Mouse (Mus musculus) limb, embryonic 13.5 days (tissue): ENCODE results near the gene Slc17a6. TPM values are rescaled to one million over a fixed set of nuclear protein-coding genes. Genes with fewer than 3 reads are reported as not detected.

Experiments
- ATAC-seq: fragments of 200-750 bp; cut with Nextera tagmentation; 2 replicates; pipeline ENCODE4 v1.8.0; 2017; ENCODE audit warnings: low read depth, moderate number of reproducible peaks, moderate TSS enrichment; ENCODE audit not compliant: low FRiP score
- H3K27ac ChIP-seq: fragments of 300-500 bp; sonication (generic); 2 replicates; pipeline ENCODE4 v1.5.1; 2015; ENCODE audit warnings: inconsistent platforms, mild to moderate bottlenecking, moderate library complexity
- H3K27me3 ChIP-seq: fragments of 300-500 bp; sonication (generic); 2 replicates; pipeline ENCODE4 v1.6.1; 2015; ENCODE audit warnings: mild to moderate bottlenecking, inconsistent platforms
- H3K36me3 ChIP-seq: fragments of 300-500 bp; sonication (generic); 2 replicates; pipeline ENCODE4 v1.6.1; 2015; ENCODE audit warnings: inconsistent platforms, mild to moderate bottlenecking, moderate library complexity
- H3K4me1 ChIP-seq: fragments of 300-500 bp; sonication (generic); 2 replicates; pipeline ENCODE4 v1.6.1; 2015; ENCODE audit warnings: inconsistent platforms
- H3K4me2 ChIP-seq: fragments of 300-500 bp; sonication (generic); replicated peaks from 2 replicates; pipeline ENCODE4 v1.6.1; 2015; ENCODE audit warnings: inconsistent platforms, mild to moderate bottlenecking, moderate library complexity
- H3K4me3 ChIP-seq: fragments of 300-500 bp; sonication (generic); 2 replicates; pipeline ENCODE4 v1.5.1; 2015; ENCODE audit warnings: moderate library complexity, mild to moderate bottlenecking, inconsistent platforms
- H3K9ac ChIP-seq: fragments of 300-500 bp; sonication (generic); 2 replicates; pipeline ENCODE4 v1.6.1; 2015; ENCODE audit warnings: mild to moderate bottlenecking, inconsistent platforms
- H3K9me3 ChIP-seq: fragments of 300-500 bp; sonication (generic); 2 replicates; pipeline ENCODE4 v1.6.1; 2016; ENCODE audit warnings: inconsistent platforms
- WGBS: fragments of 180-500 bp; shearing (Covaris S2); methylation state at CpG from one replicate; pipeline ENCODE4 v1.1.7; 2015; 5-methylcytosine and 5-hydroxymethylcytosine counted together
- polyA plus RNA-seq: library from polyadenylated mRNA; unstranded; fragments of >200 nt; fragmentation: Nextera tagmentation; extraction: Ambion mirVana; gene quantifications from 2 replicates; pipeline ENCODE4 v1.2.1, GENCODE M21; 2015

Slc17a6 gene
- polyA plus RNA-seq, 1 experiment from 2014 or later, result 0.75 TPM

- no peak overlapping the region for H3K9ac ChIP-seq
- H3K27ac ChIP-seq, result no peak overlapping the region
- ATAC-seq, result no peak
- H3K36me3 ChIP-seq, result no peaks in the 10 kb centered on the region
- 4% methylated on average over 16 of the region's 16 CpGs for WGBS
- H3K4me3 ChIP-seq, result no peak overlapping the region
- peak overlapping the region; percentile 45; the same call in 1 of the 2 replicates for H3K4me2 ChIP-seq
- peaks cover 83% of the 10 kb centered on the region for H3K27me3 ChIP-seq
- peaks cover 14% of the 10 kb centered on the region for H3K4me1 ChIP-seq
- no peaks in the 10 kb centered on the region for H3K9me3 ChIP-seq
Measured at GRCm38 (mm10) chr7:51626451-51627000, 4.7 kb downstream of the Slc17a6 start.

- WGBS, result under 1% methylated on average over 26 of the region's 26 CpGs
- ATAC-seq, result peak; percentile 46; the same call in 1 of the 2 replicates
- H3K4me3 ChIP-seq, result peak overlapping the region; percentile 20; the same call in 1 of the 2 replicates
Measured at GRCm38 (mm10) chr7:51627001-51627631, 5.3 kb downstream of the Slc17a6 start.

GRCm38 (mm10) chr7:51627666-51628065, 5.9 kb downstream of the Slc17a6 start:
- Histone ChIP-seq H3K9me3 (no peaks in the 10 kb centered on the region), H3K27me3 (peaks cover 77% of the 10 kb centered on the region), H3K27ac (no peak overlapping the region), H3K4me2 (peak overlapping the region; percentile 45; the same call in 1 of the 2 replicates), H3K4me3 (no peak overlapping the region), H3K4me1 (peaks cover 7% of the 10 kb centered on the region), H3K9ac (no peak overlapping the region), H3K36me3 (no peaks in the 10 kb centered on the region)
- 2% methylated on average over 9 of the region's 9 CpGs for WGBS
- no peak for ATAC-seq

More at GRCm38 (mm10) chr7:51627001-51627631, 5.3 kb downstream of the Slc17a6 start:
- H3K36me3 ChIP-seq, result no peaks in the 10 kb centered on the region
- peaks cover 78% of the 10 kb centered on the region for H3K27me3 ChIP-seq
- H3K27ac ChIP-seq, result no peak overlapping the region
- H3K9ac ChIP-seq, result peak overlapping the region; percentile 31
- peaks cover 9% of the 10 kb centered on the region for H3K4me1 ChIP-seq
- H3K9me3 ChIP-seq, result no peaks in the 10 kb centered on the region
- H3K4me2 ChIP-seq, result peak overlapping the region; percentile 45

GRCm38 (mm10) chr7:51628349-51628748, 6.5 kb downstream of the Slc17a6 start:
- WGBS, result 3% methylated on average over 9 of the region's 9 CpGs
- no peak for ATAC-seq
- peaks cover 10% of the 10 kb centered on the region for H3K4me1 ChIP-seq
- H3K9ac ChIP-seq, result no peak overlapping the region
- H3K4me2 ChIP-seq, result no peak overlapping the region
- no peaks in the 10 kb centered on the region for H3K9me3 ChIP-seq
- H3K27ac ChIP-seq, result no peak overlapping the region
- no peaks in the 10 kb centered on the region for H3K36me3 ChIP-seq
- H3K4me3 ChIP-seq, result no peak overlapping the region
- peaks cover 80% of the 10 kb centered on the region for H3K27me3 ChIP-seq

GRCm38 (mm10) chr7:51629206-51629605, 7.4 kb downstream of the Slc17a6 start:
- Histone ChIP-seq H3K27me3 (peaks cover 74% of the 10 kb centered on the region), H3K4me1 (peaks cover 10% of the 10 kb centered on the region), H3K9ac (no peak overlapping the region), H3K36me3 (no peaks in the 10 kb centered on the region), H3K27ac (no peak overlapping the region), H3K4me2 (no peak overlapping the region), H3K4me3 (no peak overlapping the region), H3K9me3 (no peaks in the 10 kb centered on the region)
- WGBS, result 8% methylated on average over 3 of the region's 3 CpGs
- ATAC-seq, result no peak

GRCm38 (mm10) chr7:51631171-51631570, 9.4 kb downstream of the Slc17a6 start:
- ATAC-seq, result no peak
- Histone ChIP-seq H3K9me3 (no peaks in the 10 kb centered on the region), H3K4me3 (no peak overlapping the region), H3K27me3 (peaks cover 63% of the 10 kb centered on the region), H3K9ac (no peak overlapping the region), H3K36me3 (no peaks in the 10 kb centered on the region), H3K4me2 (no peak overlapping the region), H3K27ac (no peak overlapping the region), H3K4me1 (peaks cover 10% of the 10 kb centered on the region)
- WGBS, result 63% methylated on average over 3 of the region's 3 CpGs

- H3K27ac ChIP-seq, result no peak overlapping the region
- 9% methylated on average over 9 of the region's 9 CpGs for WGBS
- no peak overlapping the region for H3K4me3 ChIP-seq
- H3K9me3 ChIP-seq, result no peaks in the 10 kb centered on the region
- no peak overlapping the region for H3K4me2 ChIP-seq
- H3K27me3 ChIP-seq, result peaks cover 50% of the 10 kb centered on the region
- H3K4me1 ChIP-seq, result 0 out of 2 replicates have a peak, but pooled peaks cover 3% of the 10 kb centered on the region
- no peaks in the 10 kb centered on the region for H3K36me3 ChIP-seq
- H3K9ac ChIP-seq, result no peak overlapping the region
- no peak for ATAC-seq
Measured at GRCm38 (mm10) chr7:51632543-51633229, 10.9 kb downstream of the Slc17a6 start.

- Histone ChIP-seq H3K27ac (no peak overlapping the region), H3K9me3 (no peaks in the 10 kb centered on the region), H3K4me2 (no peak overlapping the region), H3K4me1 (0 out of 2 replicates have a peak, but pooled peaks cover 3% of the 10 kb centered on the region), H3K4me3 (no peak overlapping the region), H3K9ac (no peak overlapping the region), H3K36me3 (no peaks in the 10 kb centered on the region), H3K27me3 (peaks cover 46% of the 10 kb centered on the region)
- no peak for ATAC-seq
- WGBS, result 11% methylated on average over 7 of the region's 7 CpGs
Measured at GRCm38 (mm10) chr7:51633230-51633844, 11.5 kb downstream of the Slc17a6 start.

GRCm38 (mm10) chr7:51657152-51657551, 35.3 kb downstream of the Slc17a6 start:
- no peak overlapping the region for H3K4me3 ChIP-seq
- H3K27me3 ChIP-seq, result no peaks in the 10 kb centered on the region
- no peak for ATAC-seq
- H3K27ac ChIP-seq, result no peak overlapping the region
- no peaks in the 10 kb centered on the region for H3K36me3 ChIP-seq
- no peak overlapping the region for H3K9ac ChIP-seq
- 81% methylated on average over 3 of the region's 3 CpGs for WGBS
- H3K4me2 ChIP-seq, result no peak overlapping the region
- H3K4me1 ChIP-seq, result no peaks in the 10 kb centered on the region
- no peaks in the 10 kb centered on the region for H3K9me3 ChIP-seq

- WGBS, result 33% methylated on average over 5 of the region's 5 CpGs
- Histone ChIP-seq H3K9me3 (no peaks in the 10 kb centered on the region), H3K4me3 (no peak overlapping the region), H3K36me3 (no peaks in the 10 kb centered on the region), H3K9ac (no peak overlapping the region), H3K27ac (no peak overlapping the region), H3K4me1 (no peaks in the 10 kb centered on the region), H3K27me3 (no peaks in the 10 kb centered on the region), H3K4me2 (no peak overlapping the region)
- ATAC-seq, result no peak
Measured at GRCm38 (mm10) chr7:51662441-51662840, 40.6 kb downstream of the Slc17a6 start.

GRCm38 (mm10) chr7:51693539-51694217, 71.9 kb downstream of the Slc17a6 start:
- Histone ChIP-seq H3K4me1 (no peaks in the 10 kb centered on the region), H3K36me3 (no peaks in the 10 kb centered on the region), H3K9ac (no peak overlapping the region), H3K9me3 (no peaks in the 10 kb centered on the region), H3K27me3 (no peaks in the 10 kb centered on the region), H3K27ac (no peak overlapping the region), H3K4me2 (no peak overlapping the region), H3K4me3 (no peak overlapping the region)
- WGBS, result 85% methylated on average over 8 of the region's 8 CpGs
- no peak for ATAC-seq
